Mouse (Mus musculus) intestine, postnatal 0 days (tissue): Measurements from ENCODE around the gene Fpgs. TPM values are rescaled to one million over a fixed set of nuclear protein-coding genes. Genes with fewer than 3 reads are reported as not detected.

Experiments used
- ATAC-seq: fragments of 200-750 bp; cut with Nextera tagmentation; 2 replicates; pipeline ENCODE4 v1.8.0; 2017; ENCODE audit warnings: mild to moderate bottlenecking, moderate TSS enrichment, moderate library complexity
- H3K27ac ChIP-seq: fragments of 300-500 bp; sonication (generic); 2 replicates; pipeline ENCODE4 v1.5.1; 2014; ENCODE audit warnings: mild to moderate bottlenecking, low read depth, low read length, moderate library complexity
- H3K27me3 ChIP-seq: fragments of 300-500 bp; sonication (generic); replicated peaks from 2 replicates; pipeline ENCODE4 v1.6.1; 2014; ENCODE audit warnings: low read length, mixed read lengths; ENCODE audit not compliant: control insufficient read depth, insufficient read depth
- H3K36me3 ChIP-seq: fragments of 300-500 bp; sonication (generic); 2 replicates; pipeline ENCODE4 v1.6.1; 2014; ENCODE audit warnings: mild to moderate bottlenecking, moderate library complexity; ENCODE audit not compliant: control insufficient read depth, insufficient read depth
- H3K4me1 ChIP-seq: fragments of 300-500 bp; sonication (generic); replicated peaks from 2 replicates; pipeline ENCODE4 v1.6.1; 2014; ENCODE audit warnings: antibody characterized with exemption, low read length, mixed read lengths; ENCODE audit not compliant: control insufficient read depth, insufficient read depth
- H3K4me2 ChIP-seq: fragments of 300-500 bp; sonication (generic); replicated peaks from 2 replicates; pipeline ENCODE4 v1.6.1; 2014; ENCODE audit warnings: low read depth, mild to moderate bottlenecking, moderate library complexity
- H3K4me3 ChIP-seq: fragments of 300-500 bp; sonication (generic); 2 replicates; pipeline ENCODE4 v1.5.1; 2014; ENCODE audit warnings: low read depth, low read length
- H3K9ac ChIP-seq: fragments of 300-500 bp; sonication (generic); 2 replicates; pipeline ENCODE4 v1.6.1; 2014; ENCODE audit warnings: mild to moderate bottlenecking, low read depth, low read length
- H3K9me3 ChIP-seq: fragments of 300-500 bp; sonication (generic); 2 replicates; pipeline ENCODE4 v1.6.1; 2016; ENCODE audit warnings: mixed run types; ENCODE audit not compliant: control insufficient read depth
- CTCF ChIP-seq: sonication (generic); IDR thresholded peaks from 2 replicates; pipeline ENCODE4 v1.5.1; 2016; ENCODE audit warnings: low read depth, mild to moderate bottlenecking, control low read depth, antibody characterized with exemption, moderate library complexity
- WGBS: fragments of 180-500 bp; shearing (Covaris S2); extraction: QIAGEN DNeasy Blood & Tissue Kit; methylation state at CpG from one replicate; pipeline ENCODE4 v1.1.7; 2014; 5-methylcytosine and 5-hydroxymethylcytosine counted together
- polyA plus RNA-seq: library from polyadenylated mRNA; unstranded; fragments of >200 nt; fragmentation: Nextera tagmentation; extraction: Ambion mirVana; gene quantifications from 2 replicates; pipeline ENCODE4 v1.2.1, GENCODE M21; 2015

Gene Fpgs
- polyA plus RNA-seq, 1 experiment from 2014 or later = 12.4 TPM

GRCm38 (mm10) chr2:32699680-32700079 is 4.3 kb downstream of the Fpgs start:
- H3K36me3 ChIP-seq = peaks cover 8% of the 10 kb centered on the region
- no peak for ATAC-seq
- no peak overlapping the region for H3K4me3 ChIP-seq
- no peak for TF ChIP-seq CTCF
- no peak overlapping the region for H3K9ac ChIP-seq
- H3K4me2 ChIP-seq = no peak overlapping the region
- no peak overlapping the region for H3K27ac ChIP-seq
- peaks cover 6% of the 10 kb centered on the region; the same call in 1 of the 2 replicates for H3K4me1 ChIP-seq
- no peaks in the 10 kb centered on the region for H3K9me3 ChIP-seq
- H3K27me3 ChIP-seq = no peaks in the 10 kb centered on the region
- 86% methylated on average over 6 of the region's 6 CpGs for WGBS

DNA sequence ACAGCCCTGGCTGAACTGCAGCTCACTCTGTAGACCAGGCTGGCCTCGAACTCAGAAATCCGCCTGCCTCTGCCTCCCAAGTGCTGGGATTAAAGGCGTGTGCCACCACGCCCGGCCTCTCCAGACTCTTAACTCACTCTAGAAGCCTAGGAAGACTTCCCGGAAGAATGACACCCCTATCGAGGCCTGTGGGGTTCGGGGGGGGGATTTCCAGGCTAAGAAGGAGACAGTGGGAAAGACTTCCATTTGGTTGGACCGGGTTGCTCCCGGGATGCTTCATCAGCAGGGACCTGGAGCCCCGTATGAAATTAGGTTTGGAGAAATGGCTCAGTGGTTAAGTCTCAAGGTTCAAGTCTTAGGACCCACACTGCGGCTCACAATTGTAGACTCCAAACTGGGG is 9.3 kb downstream of the Fpgs start:
- Histone ChIP-seq H3K4me3 (peak overlapping the region; percentile 62), H3K4me2 (peak overlapping the region; percentile 88), H3K27me3 (no peaks in the 10 kb centered on the region), H3K9me3 (no peaks in the 10 kb centered on the region), H3K27ac (0 out of 2 replicates have a peak overlapping the region, but pooled peaks have one; percentile 46), H3K9ac (peak overlapping the region; percentile 31; the same call in 1 of the 2 replicates), H3K36me3 (no peaks in the 10 kb centered on the region), H3K4me1 (peaks cover 4% of the 10 kb centered on the region)
- WGBS = 78% methylated on average over 12 of the region's 12 CpGs
- no peak for ATAC-seq
- no peak for TF ChIP-seq CTCF

DNA sequence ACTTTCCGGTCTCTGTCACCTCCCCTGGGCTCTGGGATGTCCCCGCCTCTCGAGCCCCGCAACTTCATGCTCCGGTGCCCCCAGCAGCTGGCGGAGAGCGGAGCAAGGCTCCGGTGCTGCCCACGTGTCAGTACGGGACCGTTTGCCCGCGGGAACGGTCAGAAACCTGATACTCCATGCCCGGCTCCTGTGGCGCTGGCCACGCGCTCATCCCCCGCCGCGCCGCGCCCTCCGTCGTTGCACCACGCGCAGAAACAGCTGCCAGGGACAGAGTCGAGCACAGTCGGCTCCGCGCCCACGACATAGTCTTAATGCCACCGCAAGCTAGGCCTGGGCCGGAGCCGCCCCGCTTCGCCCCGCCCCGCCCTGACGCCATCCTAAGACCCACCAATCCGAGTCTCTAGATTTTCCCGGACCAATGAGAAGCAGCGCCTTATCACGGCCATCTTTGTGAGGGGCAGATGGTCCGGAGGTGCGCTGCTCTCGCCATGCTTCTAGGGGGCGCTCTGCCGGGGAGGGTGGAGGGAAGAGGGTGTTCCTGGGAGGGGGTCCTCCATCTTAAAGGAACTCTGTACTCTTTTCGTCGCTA is 10.0 kb downstream of the Fpgs start:
- H3K27ac ChIP-seq = peak overlapping the region; percentile 46
- H3K9me3 ChIP-seq = no peaks in the 10 kb centered on the region
- peak overlapping the region; percentile 62 for H3K4me3 ChIP-seq
- ATAC-seq = peak; percentile 96
- H3K36me3 ChIP-seq = no peaks in the 10 kb centered on the region
- peak overlapping the region; percentile 67 for H3K9ac ChIP-seq
- TF ChIP-seq CTCF = peak; percentile 92
- peaks cover 4% of the 10 kb centered on the region for H3K4me1 ChIP-seq
- no peaks in the 10 kb centered on the region for H3K27me3 ChIP-seq
- H3K4me2 ChIP-seq = peak overlapping the region; percentile 88
- under 1% methylated on average over 51 of the region's 51 CpGs for WGBS

GRCm38 (mm10) chr2:32693282-32693681 is 10.7 kb downstream of the Fpgs start:
- H3K27ac ChIP-seq = no peak overlapping the region
- H3K36me3 ChIP-seq = no peaks in the 10 kb centered on the region; the same call in 1 of the 2 replicates
- H3K27me3 ChIP-seq = no peaks in the 10 kb centered on the region
- 10% methylated on average over 7 of the region's 7 CpGs for WGBS
- no peak for TF ChIP-seq CTCF
- H3K9ac ChIP-seq = peak overlapping the region; percentile 67
- H3K9me3 ChIP-seq = no peaks in the 10 kb centered on the region
- peaks cover 4% of the 10 kb centered on the region for H3K4me1 ChIP-seq
- no peak for ATAC-seq
- peak overlapping the region; percentile 62 for H3K4me3 ChIP-seq
- H3K4me2 ChIP-seq = peak overlapping the region; percentile 88

DNA sequence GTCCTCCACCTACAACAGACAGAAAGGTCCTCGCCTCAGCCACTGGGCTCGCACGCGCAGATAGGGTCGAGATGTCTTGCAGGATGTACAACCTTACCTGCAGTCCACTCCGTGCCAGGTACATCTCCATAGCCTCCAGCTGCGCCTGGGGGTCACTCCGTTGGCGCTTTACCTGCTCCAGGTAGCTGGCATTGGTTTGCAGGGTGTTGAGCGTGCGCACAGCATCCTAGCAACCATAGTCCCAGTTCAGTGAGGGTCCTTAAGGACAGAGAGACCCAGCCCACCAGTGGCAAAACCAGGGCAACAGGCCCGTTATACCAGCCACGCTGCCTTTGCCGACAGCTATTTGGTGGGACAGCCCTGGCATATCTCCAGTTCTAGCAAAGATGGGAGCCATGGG is 11.4 kb downstream of the Fpgs start:
- peaks cover 8% of the 10 kb centered on the region; the same call in 1 of the 2 replicates for H3K36me3 ChIP-seq
- H3K4me1 ChIP-seq = peaks cover 4% of the 10 kb centered on the region
- ATAC-seq = no peak
- H3K27ac ChIP-seq = no peak overlapping the region
- 89% methylated on average over 14 of the region's 14 CpGs for WGBS
- no peaks in the 10 kb centered on the region for H3K9me3 ChIP-seq
- no peak for TF ChIP-seq CTCF
- H3K4me3 ChIP-seq = no peak overlapping the region
- no peak overlapping the region for H3K9ac ChIP-seq
- H3K27me3 ChIP-seq = no peaks in the 10 kb centered on the region
- peak overlapping the region; percentile 88; the same call in 1 of the 2 replicates for H3K4me2 ChIP-seq

- no peaks in the 10 kb centered on the region for H3K9me3 ChIP-seq
- H3K27ac ChIP-seq = no peak overlapping the region
- no peak for ATAC-seq
Measured at GRCm38 (mm10) chr2:32691041-32691440, 12.9 kb downstream of the Fpgs start.

More at GRCm38 (mm10) chr2:32691041-32691440, 12.9 kb downstream of the Fpgs start:
- 62% methylated on average over 11 of the region's 11 CpGs for WGBS
- no peak overlapping the region for H3K9ac ChIP-seq
- no peak for TF ChIP-seq CTCF
- no peak overlapping the region for H3K4me2 ChIP-seq
- no peak overlapping the region for H3K4me3 ChIP-seq
- H3K4me1 ChIP-seq = peaks cover 4% of the 10 kb centered on the region
- peaks cover 22% of the 10 kb centered on the region; the same call in 1 of the 2 replicates for H3K36me3 ChIP-seq
- H3K27me3 ChIP-seq = no peaks in the 10 kb centered on the region
